Mouse (Mus musculus): ENCODE measurements at regions not wholly inside any gene's neighbourhood (a gene's known extent, or its start where the extent isn't known, plus 50 kb on each side); places are given as distances from the start of the nearest gene placed in this dataset.
A peak's percentile ranks its signal among the peaks of the same experiment; 100 is the strongest.

GRCm38 (mm10) chr13:60101651-60102050 is 75.5 kb downstream of the Gas1 start:
- no peaks in the 10 kb centered on the region for H3K4me1 ChIP-seq (ENCODE audit: insufficient read depth, low read depth, low read length)
- 51% methylated on average over 4 of the region's 4 CpGs for WGBS
- ATAC-seq (no peak), DNase-seq (ENCODE audit: low spot score) (no peak)
- no peaks in the 10 kb centered on the region for H3K9me3 ChIP-seq (ENCODE audit: low read length)
- H3K36me3 ChIP-seq (ENCODE audit: insufficient read depth, low read length) = no peaks in the 10 kb centered on the region
- TF ChIP-seq EP300 (IDR thresholded peaks at IDR 0.05) = no peak
- no peak for TF ChIP-seq CTCF (IDR thresholded peaks at IDR 0.05)
- no peak overlapping the region for H3K27ac ChIP-seq (ENCODE audit: low read length)
- no peak overlapping the region for H3K4me3 ChIP-seq (ENCODE audit: low read depth, low read length)
- H3K4me2 ChIP-seq (replicated peaks; ENCODE audit: low read depth, low read length) = no peak overlapping the region
- no peaks in the 10 kb centered on the region for H3K27me3 ChIP-seq (replicated peaks; ENCODE audit: insufficient read depth, low read length)
- no peak overlapping the region for H3K9ac ChIP-seq (replicated peaks; ENCODE audit: low read depth)

- Histone ChIP-seq H3K27ac (ENCODE audit: low read length) (peak overlapping the region; percentile 7; the same call in 1 of the 2 replicates), H3K4me3 (ENCODE audit: low read depth, low read length) (no peak overlapping the region), H3K9ac (replicated peaks; ENCODE audit: low read depth) (no peak overlapping the region), H3K36me3 (ENCODE audit: insufficient read depth, low read length) (no peaks in the 10 kb centered on the region), H3K4me1 (ENCODE audit: insufficient read depth, low read depth, low read length) (no peaks in the 10 kb centered on the region), H3K4me2 (replicated peaks; ENCODE audit: low read depth, low read length) (no peak overlapping the region), H3K9me3 (ENCODE audit: low read length) (no peaks in the 10 kb centered on the region), H3K27me3 (replicated peaks; ENCODE audit: insufficient read depth, low read length) (no peaks in the 10 kb centered on the region)
- DNase-seq (ENCODE audit: low spot score) = peak; percentile 81
- ATAC-seq = peak; percentile 83
- no peak for TF ChIP-seq CTCF (IDR thresholded peaks at IDR 0.05)
- TF ChIP-seq EP300 (IDR thresholded peaks at IDR 0.05) = peak; percentile 54
- 58% methylated on average over 12 of the region's 12 CpGs for WGBS
Observed at GRCm38 (mm10) chr13:60100130-60101112, 76.7 kb downstream of the Gas1 start.

GRCm38 (mm10) chr13:60099469-60100129 is 77.6 kb downstream of the Gas1 start:
- 65% methylated on average over 14 of the region's 14 CpGs for WGBS
- ATAC-seq (peak; percentile 83), DNase-seq (ENCODE audit: low spot score) (peak; percentile 85)
- Histone ChIP-seq H3K27me3 (replicated peaks; ENCODE audit: insufficient read depth, low read length) (no peaks in the 10 kb centered on the region), H3K4me3 (ENCODE audit: low read depth, low read length) (no peak overlapping the region), H3K4me2 (replicated peaks; ENCODE audit: low read depth, low read length) (no peak overlapping the region), H3K4me1 (ENCODE audit: insufficient read depth, low read depth, low read length) (no peaks in the 10 kb centered on the region), H3K36me3 (ENCODE audit: insufficient read depth, low read length) (no peaks in the 10 kb centered on the region), H3K9me3 (ENCODE audit: low read length) (no peaks in the 10 kb centered on the region), H3K9ac (replicated peaks; ENCODE audit: low read depth) (no peak overlapping the region), H3K27ac (ENCODE audit: low read length) (0 out of 2 replicates have a peak overlapping the region, but pooled peaks have one; percentile 7)
- TF ChIP-seq EP300 (IDR thresholded peaks at IDR 0.05) = no peak; the same call in 1 of the 2 replicates
- peak; percentile 64 for TF ChIP-seq CTCF (IDR thresholded peaks at IDR 0.05)

- Histone ChIP-seq H3K9ac (replicated peaks; ENCODE audit: low read depth) (no peak overlapping the region), H3K4me1 (ENCODE audit: insufficient read depth, low read depth, low read length) (no peaks in the 10 kb centered on the region), H3K4me2 (replicated peaks; ENCODE audit: low read depth, low read length) (no peak overlapping the region), H3K9me3 (ENCODE audit: low read length) (no peaks in the 10 kb centered on the region), H3K27me3 (replicated peaks; ENCODE audit: insufficient read depth, low read length) (no peaks in the 10 kb centered on the region), H3K36me3 (ENCODE audit: insufficient read depth, low read length) (no peaks in the 10 kb centered on the region), H3K4me3 (ENCODE audit: low read depth, low read length) (no peak overlapping the region), H3K27ac (ENCODE audit: low read length) (no peak overlapping the region)
- DNase-seq (ENCODE audit: low spot score) (no peak), ATAC-seq (no peak)
- no peak for TF ChIP-seq EP300 (IDR thresholded peaks at IDR 0.05)
- no peak for TF ChIP-seq CTCF (IDR thresholded peaks at IDR 0.05)
- 82% methylated on average over 3 of the region's 3 CpGs for WGBS
Observed at GRCm38 (mm10) chr13:60098394-60098793, 78.8 kb downstream of the Gas1 start.

- Histone ChIP-seq H3K36me3 (ENCODE audit: insufficient read depth, low read length) (no peaks in the 10 kb centered on the region), H3K4me3 (ENCODE audit: low read depth, low read length) (no peak overlapping the region), H3K4me1 (ENCODE audit: insufficient read depth, low read depth, low read length) (no peaks in the 10 kb centered on the region), H3K9ac (replicated peaks; ENCODE audit: low read depth) (no peak overlapping the region), H3K27me3 (replicated peaks; ENCODE audit: insufficient read depth, low read length) (no peaks in the 10 kb centered on the region), H3K9me3 (ENCODE audit: low read length) (no peaks in the 10 kb centered on the region), H3K27ac (ENCODE audit: low read length) (no peak overlapping the region), H3K4me2 (replicated peaks; ENCODE audit: low read depth, low read length) (no peak overlapping the region)
- TF ChIP-seq CTCF (IDR thresholded peaks at IDR 0.05) = no peak
- TF ChIP-seq EP300 (IDR thresholded peaks at IDR 0.05) = no peak
- 62% methylated on average over 6 of the region's 6 CpGs for WGBS
- ATAC-seq = no peak
- no peak for DNase-seq (ENCODE audit: low spot score)
Observed at GRCm38 (mm10) chr13:60097776-60098175, 79.4 kb downstream of the Gas1 start.

GRCm38 (mm10) chr13:60086657-60087056 is 90.5 kb downstream of the Gas1 start:
- no peaks in the 10 kb centered on the region for H3K9me3 ChIP-seq (ENCODE audit: low read length)
- no peak overlapping the region for H3K4me2 ChIP-seq (replicated peaks; ENCODE audit: low read depth, low read length)
- TF ChIP-seq EP300 (IDR thresholded peaks at IDR 0.05) (no peak), CTCF (IDR thresholded peaks at IDR 0.05) (no peak)
- H3K36me3 ChIP-seq (ENCODE audit: insufficient read depth, low read length) = no peaks in the 10 kb centered on the region
- H3K4me1 ChIP-seq (ENCODE audit: insufficient read depth, low read depth, low read length) = no peaks in the 10 kb centered on the region
- H3K4me3 ChIP-seq (ENCODE audit: low read depth, low read length) = no peak overlapping the region
- peak; percentile 55 for ATAC-seq
- H3K27ac ChIP-seq (ENCODE audit: low read length) = no peak overlapping the region
- no peaks in the 10 kb centered on the region for H3K27me3 ChIP-seq (replicated peaks; ENCODE audit: insufficient read depth, low read length)
- DNase-seq (ENCODE audit: low spot score) = peak; percentile 40
- 65% methylated on average over 8 of the region's 8 CpGs for WGBS
- H3K9ac ChIP-seq (replicated peaks; ENCODE audit: low read depth) = no peak overlapping the region
